15 mouse cellular contexts compared by ENCODE assay signal in the genomic region with DNA sequence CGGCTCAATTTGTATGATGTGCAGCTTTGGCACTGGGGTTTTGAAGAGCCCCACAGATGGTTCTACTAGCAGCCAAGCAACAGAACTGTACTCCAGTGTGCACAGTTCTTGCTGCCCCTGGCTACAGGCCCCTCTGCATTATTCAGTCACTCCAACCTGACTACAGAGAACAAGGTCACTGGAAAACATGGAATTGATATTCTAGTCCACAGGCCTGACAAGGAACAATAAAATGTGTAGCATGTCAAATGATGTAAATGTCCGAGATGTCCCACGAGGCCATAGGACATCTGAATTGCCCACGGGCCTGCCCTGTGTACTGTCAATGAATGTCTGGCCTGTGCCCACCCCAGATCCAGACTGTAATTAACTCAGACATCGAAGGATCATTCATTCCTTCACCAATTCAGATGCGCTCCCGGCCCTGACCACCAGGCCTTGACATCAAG. TPM values are rescaled to one million over a fixed set of nuclear protein-coding genes. Genes with fewer than 3 reads are reported as not detected.
DNase-seq lines count a peak whose midpoint lies in the region; ATAC-seq and TF ChIP-seq lines count a peak whose summit lies in the region.
"Had no signal": no experiment of that assay in that cellular context is flagged by ENCODE, and none has a peak within 500 bp of the region (broad histone marks: within the 10 kb centered on the region; RNA-seq: fewer than 3 reads in every experiment).

No protein-coding gene starts in this region.

- H3K27ac ChIP-seq in hindbrain, embryonic 15.5 days (replicated peaks): peak overlapping the region; percentile 76
- H3K27ac ChIP-seq in stomach, postnatal 0 days (replicated peaks): no peak overlapping the region
- H3K27ac ChIP-seq: liver, embryonic 14.5 days; macrophage had no signal

- peak; percentile 60 to 70 for DNase-seq in layer of hippocampus, postnatal 14 days (ENCODE audit: low spot score in 2 of 2)
- DNase-seq in layer of hippocampus, adult 11-12 months (ENCODE audit: low spot score): no peak
- DNase-seq in brain, embryonic 14.5 days (ENCODE audit: low read depth): peak; percentile 84
- peak; percentile 46 for DNase-seq in brain, embryonic 18.5 days (ENCODE audit: low read depth, low spot score)
- no peak for DNase-seq in MN1 (ENCODE audit: low spot score)
- DNase-seq in stomach, postnatal 0 days (ENCODE audit: low spot score): no peak
- DNase-seq in testis, postnatal 10 days (ENCODE audit: low spot score): no peak
- DNase-seq: gastrocnemius, postnatal 14 days; right cerebral cortex, postnatal 25 days; thymus, postnatal 4 days had no signal

- 48% methylated on average over 7 of the region's 7 CpGs for WGBS in hindbrain, embryonic 15.5 days
- 87% methylated on average over 7 of the region's 7 CpGs for WGBS in stomach, postnatal 0 days

- peak; percentile 64 for ATAC-seq in hindbrain, embryonic 15.5 days (ENCODE audit: low FRiP score, low read depth)
- no peak for ATAC-seq in stomach, postnatal 0 days (ENCODE audit: low FRiP score, low TSS enrichment)
- ATAC-seq: CD4-positive, CD25-positive, alpha-beta regulatory T cell, adult 4 months; intestine, postnatal 0 days had no signal

- no peaks in the 10 kb centered on the region for H3K9me3 ChIP-seq in hindbrain, embryonic 15.5 days
- no peaks in the 10 kb centered on the region for H3K9me3 ChIP-seq in stomach, postnatal 0 days (ENCODE audit: control insufficient read depth, low read length)

- no peaks in the 10 kb centered on the region for H3K27me3 ChIP-seq in hindbrain, embryonic 15.5 days
- H3K27me3 ChIP-seq in stomach, postnatal 0 days (ENCODE audit: control insufficient read depth, insufficient read depth, low read length): no peaks in the 10 kb centered on the region

- TF ChIP-seq POLR2A in brain, embryonic 14.5 days (IDR thresholded peaks at IDR 0.05; ENCODE audit: borderline replicate concordance, extremely low read depth, insufficient read depth, insufficient read length, poor library complexity, severe bottlenecking): no peak

- TF ChIP-seq EP300 in stomach, postnatal 0 days (optimal IDR thresholded peaks at IDR 0.05): no peak

- H3K4me2 ChIP-seq in hindbrain, embryonic 15.5 days: no peak overlapping the region
- no peak overlapping the region for H3K4me2 ChIP-seq in stomach, postnatal 0 days (replicated peaks; ENCODE audit: low read depth)

- no peak overlapping the region for H3K4me3 ChIP-seq in hindbrain, embryonic 15.5 days
- H3K4me3 ChIP-seq in stomach, postnatal 0 days (ENCODE audit: low read depth, low read length): no peak overlapping the region

- peaks cover 30% of the 10 kb centered on the region for H3K4me1 ChIP-seq in hindbrain, embryonic 15.5 days (replicated peaks)
- H3K4me1 ChIP-seq in stomach, postnatal 0 days (replicated peaks; ENCODE audit: control insufficient read depth, insufficient read depth): no peaks in the 10 kb centered on the region; the same call in 1 of the 2 replicates

- no peak overlapping the region for H3K9ac ChIP-seq in hindbrain, embryonic 15.5 days
- H3K9ac ChIP-seq in stomach, postnatal 0 days (ENCODE audit: low read length): no peak overlapping the region
- H3K9ac ChIP-seq: liver, embryonic 14.5 days had no signal

- no peak for TF ChIP-seq CTCF in brain, embryonic 14.5 days (IDR thresholded peaks at IDR 0.05; ENCODE audit: borderline replicate concordance, extremely low read depth, insufficient read depth, insufficient read length)
- no peak for TF ChIP-seq CTCF in stomach, postnatal 0 days (IDR thresholded peaks at IDR 0.05; ENCODE audit: low read depth)

- H3K36me3 ChIP-seq in hindbrain, embryonic 15.5 days: no peaks in the 10 kb centered on the region
- H3K36me3 ChIP-seq in stomach, postnatal 0 days (ENCODE audit: control insufficient read depth, insufficient read depth, low read length): no peaks in the 10 kb centered on the region

RNA-seq across cellular contexts. Expression of a gene that starts 19.4 kb away (rescaled TPM):
- total RNA-seq in layer of hippocampus, postnatal 14 days (2021): 100 to 1,000 TPM; 818 to 860 TPM
- polyA plus RNA-seq in brain, embryonic 14.5 days (2012; rRNA removed): 43.3 and 69.2 TPM in 2 replicates
- polyA plus RNA-seq in hindbrain, embryonic 15.5 days (2015; fragmentation: Nextera tagmentation; extraction: Ambion mirVana): 27.9 and 31.2 TPM in 2 replicates
- polyA plus RNA-seq in stomach, postnatal 0 days (2015; fragmentation: Nextera tagmentation; extraction: Ambion mirVana): 1.8 and 1.9 TPM in 2 replicates
- polyA plus RNA-seq: CD4-positive, CD25-positive, alpha-beta regulatory T cell, adult 4 months; macrophage had no signal

Comparison
In these comparisons a context has a peak if more than half of its experiments do, and no peak if none do; other contexts are left out.
1. DNase-seq: peak in layer of hippocampus, postnatal 14 days (2 of 2), brain, embryonic 14.5 days (single experiment) and brain, embryonic 18.5 days (single experiment); none in layer of hippocampus, adult 11-12 months (single experiment), MN1 (single experiment), stomach, postnatal 0 days (single experiment) and testis, postnatal 10 days (single experiment).